Mouse (Mus musculus): ENCODE measurements around the gene Cyp21a1. TPM values are rescaled to one million over a fixed set of nuclear protein-coding genes. Genes with fewer than 3 reads are reported as not detected.
"Not testable (repeated sequence)": the region's sequence is repeated elsewhere in the genome, so short reads cannot be mapped to it uniquely, and the experiment has no call there.

The Cyp21a1 gene
- polyA plus RNA-seq, 1 experiment, result not detected

DNA sequence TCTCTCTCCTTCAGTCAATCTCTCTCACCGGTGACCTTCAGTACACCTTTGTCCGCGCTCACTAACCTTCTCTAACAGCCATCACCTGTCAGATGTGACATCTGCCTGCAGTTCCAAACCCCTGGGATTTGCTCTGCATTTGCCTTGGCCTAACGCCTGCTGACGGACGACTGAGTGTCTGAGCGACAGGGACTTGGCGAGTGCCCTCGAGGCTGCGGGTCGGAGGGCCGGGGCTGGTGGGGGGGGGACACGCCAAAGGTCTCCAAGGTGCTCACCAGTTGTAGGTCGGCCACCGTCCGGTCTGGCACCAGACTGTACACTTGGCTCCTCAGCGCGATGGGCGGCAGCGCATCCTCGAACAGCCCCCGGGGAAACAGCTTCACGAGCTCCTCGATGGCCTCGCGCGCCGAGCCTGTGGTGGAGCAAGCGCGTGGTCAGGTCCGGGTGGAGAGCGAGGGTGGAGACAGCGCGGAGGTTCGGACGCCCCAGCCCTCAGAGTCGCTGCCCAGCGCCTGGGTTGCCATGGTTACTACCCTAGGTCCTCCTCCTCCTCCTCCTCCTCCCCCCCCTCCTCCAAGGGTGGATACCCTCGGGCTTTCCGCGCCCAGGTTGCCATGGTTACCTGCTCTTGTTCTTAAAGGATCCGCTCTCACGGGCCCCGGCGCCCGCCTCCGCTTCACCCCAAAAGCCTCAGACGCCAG, 31.9 kb upstream of the Cyp21a1 start:
- H3K36me3 ChIP-seq (ENCODE audit: control insufficient read depth, insufficient read depth, low read length, poor library complexity, severe bottlenecking), result peaks cover 5% of the 10 kb centered on the region

DNA sequence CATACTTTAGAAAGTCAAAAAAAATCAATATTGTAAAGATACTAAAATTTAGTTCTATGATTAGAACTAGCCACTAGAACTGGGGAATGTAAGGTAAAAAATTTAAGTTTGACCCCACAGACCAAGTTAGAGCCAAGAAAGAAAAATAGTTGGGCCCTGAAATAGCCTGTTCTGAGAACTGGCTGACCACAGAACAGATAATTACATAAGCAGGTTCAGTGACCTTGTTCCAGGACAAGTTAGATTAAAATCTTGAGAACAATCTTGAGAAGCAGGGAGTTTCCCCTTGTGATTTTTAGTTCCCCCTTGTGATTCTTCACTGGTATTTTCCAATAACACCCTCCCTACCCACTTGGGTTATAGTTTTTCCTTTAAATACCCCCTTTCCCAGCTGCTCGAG, 26.4 kb upstream of the Cyp21a1 start:
- H3K27ac ChIP-seq (ENCODE audit: insufficient read depth, low read length); H3K9ac ChIP-seq (ENCODE audit: low read depth, poor library complexity, severe bottlenecking); H3K4me1 ChIP-seq (ENCODE audit: control insufficient read depth, insufficient read depth, low read length); H3K4me3 ChIP-seq (ENCODE audit: low read depth, low read length); H3K27me3 ChIP-seq (ENCODE audit: control insufficient read depth, insufficient read depth, low read length, poor library complexity, severe bottlenecking): not testable (repeated sequence)
- Histone ChIP-seq H3K36me3 (ENCODE audit: control insufficient read depth, insufficient read depth, low read length, poor library complexity, severe bottlenecking) (peaks cover 19% of the 10 kb centered on the region), H3K9me3 (replicated peaks; ENCODE audit: control insufficient read depth, insufficient read depth, low read length, poor library complexity, severe bottlenecking) (peaks cover 18% of the 10 kb centered on the region)

More for the DNA sequence above, 31.9 kb upstream of the Cyp21a1 start:
- peak overlapping the region; percentile 89 for H3K4me3 ChIP-seq (ENCODE audit: low read depth, low read length)
- peaks cover 1% of the 10 kb centered on the region; the same call in 1 of the 2 replicates for H3K9me3 ChIP-seq (replicated peaks; ENCODE audit: control insufficient read depth, insufficient read depth, low read length, poor library complexity, severe bottlenecking)
- no peaks in the 10 kb centered on the region for H3K4me1 ChIP-seq (ENCODE audit: control insufficient read depth, insufficient read depth, low read length)
- H3K27me3 ChIP-seq (ENCODE audit: control insufficient read depth, insufficient read depth, low read length, poor library complexity, severe bottlenecking), result no peaks in the 10 kb centered on the region
- no peak overlapping the region for H3K27ac ChIP-seq (ENCODE audit: insufficient read depth, low read length)
- TF ChIP-seq POLR2A (IDR thresholded peaks at IDR 0.05; ENCODE audit: insufficient read depth, low read length) (no peak), CTCF (IDR thresholded peaks at IDR 0.05; ENCODE audit: low read depth, low read length) (no peak), EP300 (IDR thresholded peaks at IDR 0.05; ENCODE audit: insufficient read depth, low read depth, low read length) (no peak)
- H3K9ac ChIP-seq (ENCODE audit: low read depth, poor library complexity, severe bottlenecking), result peak overlapping the region; percentile 41

GRCm38 (mm10) chr17:34814818-34815370, 10.5 kb upstream of the Cyp21a1 start:
- H3K4me1 ChIP-seq (ENCODE audit: control insufficient read depth, insufficient read depth, low read length), result no peaks in the 10 kb centered on the region

DNA sequence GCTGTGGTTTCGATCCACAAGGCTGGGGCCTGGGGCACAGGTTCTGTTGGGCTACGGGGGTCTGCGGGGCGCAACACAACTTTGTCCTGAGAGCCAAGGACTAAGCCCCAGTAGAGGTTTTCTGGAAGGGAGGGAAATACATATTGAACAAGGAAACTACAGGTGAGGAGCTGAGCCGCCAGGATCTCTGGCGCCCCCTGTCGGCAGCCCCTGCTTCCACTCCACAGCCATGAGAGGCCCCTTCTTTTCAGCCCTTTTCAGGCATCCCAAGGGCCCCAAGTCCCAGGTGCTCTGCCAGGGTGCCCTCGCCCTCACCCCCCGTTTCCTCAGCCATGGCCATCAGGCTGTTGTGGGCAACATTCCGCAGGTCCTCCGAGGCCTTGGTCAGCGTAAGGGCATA, 9.4 kb upstream of the Cyp21a1 start:
- H3K9me3 ChIP-seq (replicated peaks; ENCODE audit: control insufficient read depth, insufficient read depth, low read length, poor library complexity, severe bottlenecking); H3K4me1 ChIP-seq (ENCODE audit: control insufficient read depth, insufficient read depth, low read length); H3K27me3 ChIP-seq (ENCODE audit: control insufficient read depth, insufficient read depth, low read length, poor library complexity, severe bottlenecking); H3K36me3 ChIP-seq (ENCODE audit: control insufficient read depth, insufficient read depth, low read length, poor library complexity, severe bottlenecking); H3K4me3 ChIP-seq (ENCODE audit: low read depth, low read length); H3K9ac ChIP-seq (ENCODE audit: low read depth, poor library complexity, severe bottlenecking); H3K27ac ChIP-seq (ENCODE audit: insufficient read depth, low read length): not testable (repeated sequence)
- peak; percentile 75 for TF ChIP-seq CTCF (IDR thresholded peaks at IDR 0.05; ENCODE audit: low read depth, low read length)

More at GRCm38 (mm10) chr17:34814818-34815370, 10.5 kb upstream of the Cyp21a1 start:
- TF ChIP-seq CTCF (IDR thresholded peaks at IDR 0.05; ENCODE audit: low read depth, low read length) (no peak), EP300 (IDR thresholded peaks at IDR 0.05; ENCODE audit: insufficient read depth, low read depth, low read length) (no peak), POLR2A (IDR thresholded peaks at IDR 0.05; ENCODE audit: insufficient read depth, low read length) (no peak)
- no peaks in the 10 kb centered on the region for H3K36me3 ChIP-seq (ENCODE audit: control insufficient read depth, insufficient read depth, low read length, poor library complexity, severe bottlenecking)
- H3K4me3 ChIP-seq (ENCODE audit: low read depth, low read length), result no peak overlapping the region
- no peak overlapping the region for H3K27ac ChIP-seq (ENCODE audit: insufficient read depth, low read length)
- H3K9ac ChIP-seq (ENCODE audit: low read depth, poor library complexity, severe bottlenecking), result no peak overlapping the region
- no peaks in the 10 kb centered on the region for H3K9me3 ChIP-seq (replicated peaks; ENCODE audit: control insufficient read depth, insufficient read depth, low read length, poor library complexity, severe bottlenecking)
- H3K27me3 ChIP-seq (ENCODE audit: control insufficient read depth, insufficient read depth, low read length, poor library complexity, severe bottlenecking), result no peaks in the 10 kb centered on the region

- Histone ChIP-seq H3K36me3 (ENCODE audit: control insufficient read depth, insufficient read depth, low read length, poor library complexity, severe bottlenecking) (no peaks in the 10 kb centered on the region), H3K27me3 (ENCODE audit: control insufficient read depth, insufficient read depth, low read length, poor library complexity, severe bottlenecking) (no peaks in the 10 kb centered on the region), H3K9me3 (replicated peaks; ENCODE audit: control insufficient read depth, insufficient read depth, low read length, poor library complexity, severe bottlenecking) (no peaks in the 10 kb centered on the region), H3K4me3 (ENCODE audit: low read depth, low read length) (no peak overlapping the region), H3K9ac (ENCODE audit: low read depth, poor library complexity, severe bottlenecking) (no peak overlapping the region), H3K4me1 (ENCODE audit: control insufficient read depth, insufficient read depth, low read length) (no peaks in the 10 kb centered on the region), H3K27ac (ENCODE audit: insufficient read depth, low read length) (no peak overlapping the region)
- TF ChIP-seq EP300 (IDR thresholded peaks at IDR 0.05; ENCODE audit: insufficient read depth, low read depth, low read length) (no peak), CTCF (IDR thresholded peaks at IDR 0.05; ENCODE audit: low read depth, low read length) (no peak), POLR2A (IDR thresholded peaks at IDR 0.05; ENCODE audit: insufficient read depth, low read length) (no peak)
Measured at GRCm38 (mm10) chr17:34811275-34811674, 6.9 kb upstream of the Cyp21a1 start.

DNA sequence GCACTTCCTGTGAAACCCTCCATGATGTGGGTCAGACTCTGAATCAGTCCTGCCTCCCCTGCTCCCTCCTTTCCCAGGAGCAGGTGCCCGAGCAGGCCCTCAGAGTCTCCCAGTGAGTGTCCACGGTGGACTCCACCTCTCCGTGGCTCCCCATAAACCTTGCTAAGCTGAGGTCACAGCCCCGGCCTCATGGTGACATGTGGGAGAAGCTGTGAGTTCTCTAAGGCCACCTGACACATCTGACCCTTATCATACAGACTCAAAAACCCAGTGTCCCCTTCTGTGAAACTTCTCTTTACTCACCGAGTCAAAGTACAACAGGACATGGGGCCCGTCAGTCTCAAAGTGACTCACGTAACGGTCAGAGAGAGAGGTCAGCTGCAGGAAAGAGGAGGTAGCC, 6.5 kb upstream of the Cyp21a1 start:
- not testable (repeated sequence) for H3K27ac ChIP-seq (ENCODE audit: insufficient read depth, low read length); H3K9me3 ChIP-seq (replicated peaks; ENCODE audit: control insufficient read depth, insufficient read depth, low read length, poor library complexity, severe bottlenecking); H3K9ac ChIP-seq (ENCODE audit: low read depth, poor library complexity, severe bottlenecking); H3K4me3 ChIP-seq (ENCODE audit: low read depth, low read length); H3K27me3 ChIP-seq (ENCODE audit: control insufficient read depth, insufficient read depth, low read length, poor library complexity, severe bottlenecking); H3K36me3 ChIP-seq (ENCODE audit: control insufficient read depth, insufficient read depth, low read length, poor library complexity, severe bottlenecking); H3K4me1 ChIP-seq (ENCODE audit: control insufficient read depth, insufficient read depth, low read length)

DNA sequence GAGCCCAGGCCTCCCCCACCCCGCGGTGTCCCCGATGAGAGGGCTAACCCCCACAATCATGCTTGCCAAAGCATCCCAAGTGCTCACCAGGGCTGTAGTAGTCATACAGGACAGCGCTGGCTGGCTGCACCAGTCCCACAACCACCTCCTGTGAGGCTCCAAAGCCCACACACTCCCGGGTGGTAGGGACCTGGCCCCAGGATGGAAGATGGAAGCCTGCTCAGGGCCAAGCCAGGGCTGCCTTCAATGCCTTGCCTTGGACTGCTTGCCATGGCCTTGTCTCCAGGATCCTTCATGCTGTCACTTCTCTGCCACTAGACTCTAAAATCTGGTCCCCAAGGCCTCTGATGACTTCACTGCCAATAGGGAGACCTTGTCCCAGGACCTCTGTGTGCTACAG, 6.0 kb upstream of the Cyp21a1 start:
- not testable (repeated sequence) for H3K9me3 ChIP-seq (replicated peaks; ENCODE audit: control insufficient read depth, insufficient read depth, low read length, poor library complexity, severe bottlenecking)

More for the DNA sequence above, 6.0 kb upstream of the Cyp21a1 start:
- H3K9ac ChIP-seq (ENCODE audit: low read depth, poor library complexity, severe bottlenecking); H3K27ac ChIP-seq (ENCODE audit: insufficient read depth, low read length); H3K4me1 ChIP-seq (ENCODE audit: control insufficient read depth, insufficient read depth, low read length); H3K36me3 ChIP-seq (ENCODE audit: control insufficient read depth, insufficient read depth, low read length, poor library complexity, severe bottlenecking); H3K27me3 ChIP-seq (ENCODE audit: control insufficient read depth, insufficient read depth, low read length, poor library complexity, severe bottlenecking); H3K4me3 ChIP-seq (ENCODE audit: low read depth, low read length): not testable (repeated sequence)

All from ES-Bruce4 (cell line).